Mouse (Mus musculus): Measurements from ENCODE around the gene Chml.

DNA sequence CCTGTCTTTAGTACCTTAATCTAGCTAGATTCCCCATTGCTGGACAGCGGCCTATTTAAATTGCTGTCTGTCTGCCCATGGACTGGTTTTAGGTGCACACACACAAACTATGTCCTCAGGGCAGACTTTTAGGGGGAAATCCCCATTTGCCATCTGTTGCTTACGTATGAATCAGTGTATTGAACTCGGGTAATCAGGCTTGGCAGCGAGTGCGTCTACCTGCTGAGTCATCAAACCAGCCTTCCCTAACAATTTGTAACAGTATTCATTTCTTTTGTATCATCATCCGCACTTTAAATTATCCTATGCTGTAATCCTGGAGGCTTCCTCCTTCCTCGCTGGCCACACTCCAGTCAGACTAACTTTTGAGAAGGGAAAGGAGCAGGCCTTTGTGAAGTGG is 22.7 kb downstream of the Chml start:
- TF ChIP-seq CTCF (IDR thresholded peaks at IDR 0.05; ENCODE audit: low read depth) (no peak), EP300 (IDR thresholded peaks at IDR 0.05; ENCODE audit: low read depth) (no peak)

Measured in liver, postnatal 0 days (tissue).